20 mouse cellular contexts compared by ENCODE assay signal in the genomic region with DNA sequence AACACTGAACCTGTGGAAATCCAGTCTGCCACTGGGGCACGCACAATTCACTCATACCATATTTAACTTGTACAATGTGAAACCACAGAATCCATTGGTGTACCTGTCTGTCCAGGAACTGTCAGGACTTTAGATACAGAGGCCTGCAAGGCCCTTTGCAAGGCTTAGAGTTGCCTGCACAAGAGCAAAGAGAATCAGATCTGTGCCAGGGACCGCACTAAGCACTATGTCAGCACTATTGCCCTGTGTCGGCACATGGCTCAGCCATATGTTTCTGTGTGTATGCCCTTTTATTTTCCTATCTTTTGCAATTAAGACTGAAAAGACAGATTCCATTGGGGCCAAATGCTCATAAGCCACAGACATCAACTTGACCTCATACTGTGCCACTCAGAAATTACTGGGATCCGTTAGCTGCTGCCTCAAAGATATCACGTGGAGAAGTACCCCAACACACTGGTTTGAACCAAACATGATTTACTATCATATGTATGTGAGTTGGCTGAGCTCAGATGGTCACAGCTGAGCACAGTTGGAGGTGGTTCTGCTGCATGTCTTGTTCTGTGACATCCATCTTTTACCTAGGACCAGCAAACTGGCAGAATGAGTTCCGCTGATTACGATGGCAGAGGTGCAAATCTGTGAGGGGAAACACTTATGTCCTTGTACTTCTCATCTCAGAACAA.
"Had no signal": no experiment of that assay in that cellular context is flagged by ENCODE, and none has a peak within 500 bp of the region (broad histone marks: within the 10 kb centered on the region; RNA-seq: fewer than 3 reads in every experiment).

No protein-coding gene starts in this region.

- DNase-seq: kidney, adult 8-10 months; kidney, postnatal 10 days; kidney, postnatal 36 days; layer of hippocampus, postnatal 36 days; liver, embryonic 13.5 days; lung, adult 2 months; lung, postnatal 14 days; lung, postnatal 4 days; midbrain, embryonic 14.5 days; right cerebral cortex, adult 18-20 months; right cerebral cortex, postnatal 14 days; right cerebral cortex, postnatal 4 days; thymus, adult 2 months; thymus, postnatal 14 days; thymus, postnatal 4 days had no signal

- H3K36me3 ChIP-seq: kidney, embryonic 15.5 days; liver, embryonic 13.5 days; neural tube, embryonic 12.5 days had no signal

- H3K4me2 ChIP-seq: kidney, embryonic 15.5 days; liver, embryonic 13.5 days; midbrain, embryonic 11.5 days; neural tube, embryonic 12.5 days had no signal

- H3K27me3 ChIP-seq: kidney, embryonic 15.5 days; liver, embryonic 13.5 days; neural tube, embryonic 12.5 days had no signal

- H3K9me3 ChIP-seq: kidney, embryonic 15.5 days; liver, embryonic 13.5 days; neural tube, embryonic 12.5 days had no signal

- H3K4me3 ChIP-seq: kidney, embryonic 15.5 days; left cerebral cortex, adult 2 months; liver, embryonic 13.5 days; neural tube, embryonic 12.5 days had no signal

- H3K9ac ChIP-seq: kidney, embryonic 15.5 days; liver, embryonic 13.5 days; neural tube, embryonic 12.5 days had no signal

- H3K4me1 ChIP-seq: kidney, embryonic 15.5 days; liver, embryonic 13.5 days; neural tube, embryonic 12.5 days had no signal

- H3K27ac ChIP-seq: kidney, embryonic 15.5 days; left cerebral cortex, adult 2 months; liver, embryonic 13.5 days; neural tube, embryonic 12.5 days; stomach, postnatal 0 days had no signal
